Mouse (Mus musculus) C2C12 (cell line): ENCODE measurements around the gene Ctnna2.

ENCODE experiments used
- CEBPB ChIP-seq: IDR thresholded peaks from one replicate; pipeline ENCODE4 v1.6.1; 2011; ENCODE audit warnings: low read depth, mild to moderate bottlenecking, control low read depth, moderate library complexity
- CTCF ChIP-seq: IDR thresholded peaks from one replicate; pipeline ENCODE4 v1.5.1; 2011; ENCODE audit not compliant: control insufficient read depth, insufficient read depth, insufficient read length
- MAX ChIP-seq: IDR thresholded peaks from one replicate; pipeline ENCODE4 v1.6.1; 2011; ENCODE audit warnings: mild to moderate bottlenecking, control low read depth

DNA sequence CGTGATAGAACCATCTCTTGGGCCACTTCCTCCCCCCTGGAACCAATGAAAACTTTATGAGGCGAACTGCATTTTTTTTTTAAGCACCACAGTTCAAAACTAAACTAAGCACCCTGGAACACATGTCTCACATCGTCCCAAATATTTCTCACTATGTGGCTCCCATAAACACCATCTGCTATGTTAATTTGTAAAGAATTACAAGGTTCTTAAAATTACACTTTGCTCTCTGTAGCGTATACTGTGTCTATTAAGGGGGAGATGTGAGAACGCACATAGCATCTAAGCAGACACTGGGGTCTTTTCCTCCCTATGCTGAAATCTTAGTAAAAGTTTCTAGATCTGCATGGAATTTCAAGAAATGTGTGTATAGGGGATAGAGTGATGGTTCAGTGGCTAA, 822.5 kb downstream of the Ctnna2 start:
- TF ChIP-seq CTCF (no peak), MAX (no peak), CEBPB (no peak)
